Mouse (Mus musculus) megakaryocyte, embryonic 14.5 days (primary cell): Measurements from ENCODE around the gene Gm28047. TPM values are rescaled to one million over a fixed set of nuclear protein-coding genes. Genes with fewer than 3 reads are reported as not detected.

ENCODE experiments used
- H3K27me3 ChIP-seq: replicated peaks from 2 replicates; pipeline ENCODE3; 2012; ENCODE audit warnings: inconsistent platforms
- H3K36me3 ChIP-seq: replicated peaks from 2 replicates; pipeline ENCODE3; 2012; ENCODE audit warnings: low read length, inconsistent platforms, mixed read lengths
- H3K4me1 ChIP-seq: 2 replicates; pipeline ENCODE4 v1.6.1; 2012; ENCODE audit warnings: inconsistent platforms
- H3K4me3 ChIP-seq: replicated peaks from 2 replicates; pipeline ENCODE3; 2012; ENCODE audit warnings: moderate library complexity, mild to moderate bottlenecking, inconsistent platforms
- H3K9me3 ChIP-seq: 2 replicates; pipeline ENCODE4 v1.6.1; 2012; ENCODE audit warnings: inconsistent platforms
- FLI1 ChIP-seq: IDR thresholded peaks from 2 replicates; pipeline ENCODE4 v1.6.1; 2012; ENCODE audit warnings: low read length, inconsistent platforms, mixed read lengths
- GATA1 ChIP-seq: IDR thresholded peaks from 3 replicates; pipeline ENCODE4 v1.6.1; 2012; ENCODE audit warnings: mixed read lengths, low read length, inconsistent platforms, borderline replicate concordance
- polyA plus RNA-seq: library from polyadenylated mRNA; stranded (reverse); fragments of >175 nt; gene quantifications from 2 replicates; pipeline ENCODE4 v1.2.3, GENCODE M21; 2012; ENCODE audit warnings: low replicate concordance; ENCODE audit not compliant: insufficient read depth

Gm28047 gene
- polyA plus RNA-seq, 1 experiment: not detected

GRCm38 (mm10) chr15:102517976-102518858, 106.7 kb downstream of the Gm28047 start, which contains the start of gene Tarbp2:
TSS of gene Tarbp2 (plus strand) at chr15:102518192.
- H3K27me3 ChIP-seq: no peaks in the 10 kb centered on the region
- H3K4me3 ChIP-seq: peak within 1 kb of the TSS; percentile 95
- TF ChIP-seq FLI1 (no peak), GATA1 (no peak)
- peaks cover 59% of the 10 kb centered on the region for H3K4me1 ChIP-seq
- H3K36me3 ChIP-seq: peaks cover 25% of the 10 kb centered on the region
- no peaks in the 10 kb centered on the region for H3K9me3 ChIP-seq

- TF ChIP-seq GATA1 (no peak), FLI1 (no peak)
- Histone ChIP-seq H3K9me3 (no peaks in the 10 kb centered on the region), H3K36me3 (peaks cover 20% of the 10 kb centered on the region), H3K4me1 (peaks cover 58% of the 10 kb centered on the region), H3K27me3 (peaks cover 2% of the 10 kb centered on the region), H3K4me3 (peak overlapping the region; percentile 95)
These were observed 107.3 kb downstream of the Gm28047 start for GRCm38 (mm10) chr15:102517631-102517975.

- H3K36me3 ChIP-seq: peaks cover 13% of the 10 kb centered on the region
- H3K4me1 ChIP-seq: peaks cover 58% of the 10 kb centered on the region
- no peak for TF ChIP-seq FLI1
- no peak for TF ChIP-seq GATA1
- no peaks in the 10 kb centered on the region for H3K9me3 ChIP-seq
- H3K4me3 ChIP-seq: peak within 1 kb of the TSS; percentile 95
- H3K27me3 ChIP-seq: peaks cover 3% of the 10 kb centered on the region
These were observed 108.0 kb downstream of the Gm28047 start, which contains the start of gene Map3k12 for GRCm38 (mm10) chr15:102516728-102517404. TSS of gene Map3k12 (minus strand) at chr15:102517064.

GRCm38 (mm10) chr15:102516293-102516692, 108.6 kb downstream of the Gm28047 start:
- H3K9me3 ChIP-seq: no peaks in the 10 kb centered on the region
- peaks cover 58% of the 10 kb centered on the region for H3K4me1 ChIP-seq

DNA sequence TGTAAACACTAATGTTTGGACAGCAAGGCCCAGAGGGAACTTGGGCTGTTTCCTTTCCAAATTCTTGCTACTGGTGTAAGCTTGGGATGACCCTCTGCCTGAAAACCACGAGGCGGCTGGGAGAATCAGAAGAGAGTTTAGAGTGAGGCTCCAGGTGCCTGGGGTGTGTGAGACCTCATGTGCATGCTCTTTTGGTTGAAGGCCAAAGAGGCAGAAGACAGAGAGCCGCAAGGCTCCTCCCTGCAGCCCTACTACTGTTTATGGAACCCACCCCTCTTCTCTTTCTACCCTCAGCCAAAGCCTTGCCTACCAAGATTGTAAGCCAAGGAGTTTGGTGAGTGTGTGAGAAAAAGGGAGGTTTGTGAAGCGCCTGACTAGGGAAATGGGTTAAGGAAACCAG, 109.1 kb downstream of the Gm28047 start:
- H3K4me3 ChIP-seq: peak overlapping the region; percentile 95
- peaks cover 58% of the 10 kb centered on the region for H3K4me1 ChIP-seq
- peaks cover 7% of the 10 kb centered on the region for H3K27me3 ChIP-seq
- H3K36me3 ChIP-seq: peaks cover 3% of the 10 kb centered on the region
- TF ChIP-seq FLI1 (no peak), GATA1 (no peak)
- no peaks in the 10 kb centered on the region for H3K9me3 ChIP-seq

More at GRCm38 (mm10) chr15:102516293-102516692, 108.6 kb downstream of the Gm28047 start:
- H3K36me3 ChIP-seq: peaks cover 7% of the 10 kb centered on the region
- peak overlapping the region; percentile 95 for H3K4me3 ChIP-seq
- H3K27me3 ChIP-seq: peaks cover 5% of the 10 kb centered on the region
- TF ChIP-seq FLI1 (no peak), GATA1 (no peak)

DNA sequence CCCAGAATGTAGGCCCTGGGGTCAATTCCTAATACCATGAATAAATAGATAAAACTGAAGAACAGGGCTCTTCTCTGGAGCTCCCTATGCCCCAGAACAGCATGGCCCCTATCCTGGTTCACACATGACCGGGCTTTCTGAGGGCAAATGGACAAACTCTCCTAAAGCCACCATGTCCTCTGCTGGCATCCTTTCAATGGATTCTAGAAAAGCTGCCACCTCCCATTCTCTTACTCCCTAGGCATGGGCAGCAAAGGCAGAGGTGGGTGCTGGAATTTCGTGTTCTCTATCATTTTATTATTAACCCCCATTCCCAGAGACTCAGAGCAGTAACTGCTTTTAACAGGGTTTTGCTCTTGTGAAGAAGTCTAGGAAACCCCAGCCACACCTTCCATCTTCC, 109.6 kb downstream of the Gm28047 start:
- H3K4me3 ChIP-seq: no peak overlapping the region
- H3K4me1 ChIP-seq: peaks cover 58% of the 10 kb centered on the region
- no peaks in the 10 kb centered on the region for H3K36me3 ChIP-seq
- peaks cover 7% of the 10 kb centered on the region for H3K27me3 ChIP-seq
- TF ChIP-seq FLI1 (no peak), GATA1 (no peak)
- no peaks in the 10 kb centered on the region for H3K9me3 ChIP-seq

DNA sequence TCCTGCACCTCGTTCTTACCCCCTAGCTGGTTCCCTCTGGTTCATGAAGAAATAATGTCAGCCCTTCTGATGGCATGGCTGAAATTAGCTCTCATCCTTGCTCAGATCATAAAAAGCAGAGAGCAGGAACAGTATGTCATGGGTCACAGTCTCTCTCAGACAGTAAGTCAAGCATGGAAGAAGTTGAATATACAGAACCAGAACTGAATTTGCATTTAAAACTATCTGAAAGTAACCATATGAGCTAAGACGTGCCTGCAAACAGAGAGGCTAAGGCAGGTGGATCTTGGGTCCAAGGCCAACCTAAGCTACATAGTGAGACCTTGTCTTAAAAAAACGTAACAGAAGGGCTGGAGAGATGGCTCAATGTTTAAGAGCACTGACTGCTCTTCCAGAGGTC, 111.9 kb downstream of the Gm28047 start:
- Histone ChIP-seq H3K4me3 (no peak overlapping the region), H3K9me3 (no peaks in the 10 kb centered on the region), H3K27me3 (peaks cover 7% of the 10 kb centered on the region), H3K4me1 (peaks cover 52% of the 10 kb centered on the region), H3K36me3 (peaks cover 2% of the 10 kb centered on the region)
- TF ChIP-seq FLI1: no peak
- TF ChIP-seq GATA1: no peak

- no peak overlapping the region for H3K4me3 ChIP-seq
- TF ChIP-seq GATA1 (no peak), FLI1 (no peak)
- no peaks in the 10 kb centered on the region for H3K9me3 ChIP-seq
- H3K27me3 ChIP-seq: peaks cover 7% of the 10 kb centered on the region
- peaks cover 55% of the 10 kb centered on the region for H3K4me1 ChIP-seq
- H3K36me3 ChIP-seq: peaks cover 2% of the 10 kb centered on the region
These were observed 112.4 kb downstream of the Gm28047 start for GRCm38 (mm10) chr15:102512471-102512870.

- no peaks in the 10 kb centered on the region for H3K9me3 ChIP-seq
- H3K4me3 ChIP-seq: no peak overlapping the region
- TF ChIP-seq FLI1 (no peak), GATA1 (no peak)
- peaks cover 55% of the 10 kb centered on the region for H3K4me1 ChIP-seq
- peaks cover 2% of the 10 kb centered on the region for H3K36me3 ChIP-seq
- H3K27me3 ChIP-seq: peaks cover 7% of the 10 kb centered on the region
These were observed 112.9 kb downstream of the Gm28047 start for GRCm38 (mm10) chr15:102512010-102512409.
